Mouse (Mus musculus) megakaryocyte progenitor cell, adult 5-6 weeks (primary cell): ENCODE measurements around the gene Slc29a4. TPM values are rescaled to one million over a fixed set of nuclear protein-coding genes. Genes with fewer than 3 reads are reported as not detected.
A peak's percentile ranks its signal among the peaks of the same experiment; 100 is the strongest.

Source experiments
- ATAC-seq: replicated peaks from 2 replicates; pipeline ENCODE4 v1.8.0; 2016; ENCODE audit warnings: mild to moderate bottlenecking, moderate TSS enrichment, inconsistent platforms; ENCODE audit not compliant: poor library complexity
- total RNA-seq, 2 experiments: library from RNA; stranded (forward) in 1 of 2; stranded (reverse) in 1 of 2; fragments of 157-497, 149-512 nt in 1 of 2; fragments of 200-1000 nt in 1 of 2; gene quantifications; 2 replicates each; pipeline versions ENCODE4 v1.2.3 to v1.2.4; 2015 to 2017

The Slc29a4 gene
- total RNA-seq, 2 experiments from 2014 or later: not detected

DNA sequence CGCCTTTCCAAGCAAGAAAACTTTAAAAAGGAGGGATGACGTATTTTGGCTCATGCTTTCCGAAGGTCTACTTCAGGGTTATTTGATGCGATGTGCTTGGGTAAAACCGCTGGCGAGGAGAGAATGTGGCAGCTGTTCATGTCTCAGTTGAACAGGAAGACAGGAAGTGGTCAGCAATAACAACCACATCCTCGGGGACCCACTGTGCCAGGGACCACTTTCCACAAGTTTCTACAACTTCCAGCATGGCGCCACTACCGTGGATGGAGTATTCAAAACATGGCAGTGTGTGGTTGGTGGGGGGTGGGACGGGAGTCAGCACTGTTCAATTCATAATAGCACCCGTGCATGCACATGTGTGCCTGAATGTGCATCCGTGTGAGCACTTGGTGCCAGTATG lies 38.0 kb downstream of the Slc29a4 start:
- no peak for ATAC-seq

DNA sequence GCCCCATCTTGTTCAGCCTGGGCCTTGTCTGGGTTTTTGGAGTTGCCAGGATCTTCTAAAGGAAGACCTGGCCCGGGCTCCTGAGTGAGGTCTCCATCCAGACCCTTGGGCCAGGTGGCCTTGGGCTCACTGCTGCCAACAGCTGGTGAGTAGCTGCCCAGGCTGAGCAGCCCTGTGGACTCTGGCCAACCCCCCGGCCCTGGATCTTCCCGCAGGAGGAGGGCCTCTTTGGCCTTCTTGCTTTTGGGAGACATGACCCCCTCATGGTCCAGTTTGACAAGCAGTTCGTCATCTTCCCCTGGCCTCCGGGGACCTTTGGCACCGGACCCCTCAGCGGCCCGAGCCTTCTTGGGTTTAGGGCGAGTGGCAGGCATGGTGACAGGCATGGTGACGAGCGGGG lies 39.6 kb downstream of the Slc29a4 start:
- ATAC-seq: no peak

DNA sequence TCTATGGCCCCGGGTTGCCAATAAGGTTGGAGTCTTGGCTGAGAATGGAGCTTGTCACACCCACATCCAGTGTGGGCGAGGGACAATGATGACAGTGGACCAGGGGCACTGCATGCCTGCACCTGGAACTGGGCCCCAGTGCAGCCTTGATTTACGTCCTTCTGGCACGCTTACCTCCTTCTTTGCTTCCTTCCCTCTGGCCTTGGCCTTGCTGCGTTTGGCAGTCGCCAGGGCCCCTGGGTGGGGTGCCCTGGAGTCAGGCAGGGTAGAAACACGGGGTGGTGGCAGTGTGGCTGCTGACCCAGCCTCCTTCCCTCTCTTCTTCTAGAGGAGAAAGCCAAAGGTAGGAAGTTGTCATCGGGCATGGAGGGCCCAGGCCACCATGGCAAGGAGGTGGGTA lies 47.6 kb downstream of the Slc29a4 start:
- no peak for ATAC-seq

DNA sequence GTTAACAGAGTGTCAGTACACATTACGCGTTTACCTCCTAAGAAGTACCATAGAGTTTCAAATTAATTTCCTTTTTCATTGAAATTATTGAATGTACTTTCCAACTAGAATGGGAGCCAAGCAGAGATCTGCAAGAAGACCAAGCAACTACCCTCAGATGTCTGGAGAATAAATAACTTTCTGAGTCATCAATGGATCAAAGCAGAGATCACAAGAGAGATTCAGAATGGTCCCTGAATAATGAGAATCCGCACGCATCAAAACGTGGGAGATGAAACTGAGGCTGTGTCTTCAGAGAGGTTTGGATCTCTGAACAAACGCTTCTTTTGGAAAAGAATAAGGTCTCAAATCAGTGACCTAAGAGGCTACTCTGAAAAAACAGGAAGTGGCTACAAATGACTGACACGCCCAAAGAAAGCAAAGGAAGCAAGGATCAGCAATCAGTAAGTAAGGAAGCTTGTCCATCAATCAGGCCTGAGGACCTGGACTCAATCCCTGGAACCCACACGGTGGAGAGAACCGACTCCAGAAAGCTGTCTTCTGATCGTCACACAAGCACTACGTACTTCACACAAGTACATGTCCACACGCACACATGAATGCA lies 54.8 kb downstream of the Slc29a4 start:
- peak; percentile 52 for ATAC-seq

DNA sequence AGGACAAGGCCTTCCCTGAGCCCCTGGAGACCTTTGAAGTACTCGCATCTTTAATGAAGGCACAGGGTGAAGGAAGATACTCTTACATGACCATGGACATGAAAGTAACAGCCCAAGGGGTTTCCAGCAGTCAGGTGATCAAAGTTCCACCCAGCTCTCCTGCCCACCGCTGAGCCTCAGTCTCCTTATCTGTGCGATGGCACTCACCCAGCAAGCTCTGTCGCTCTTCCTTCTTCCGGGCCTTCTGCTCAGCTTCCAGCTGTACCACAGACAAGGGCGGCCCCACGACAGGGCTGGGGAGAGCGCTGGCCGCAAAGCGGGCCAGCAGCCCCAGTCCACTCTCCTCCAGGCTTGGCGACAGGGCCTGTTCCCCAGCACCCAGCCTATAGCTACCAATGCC lies 57.9 kb downstream of the Slc29a4 start:
- ATAC-seq: no peak; the same call in 1 of the 2 replicates

DNA sequence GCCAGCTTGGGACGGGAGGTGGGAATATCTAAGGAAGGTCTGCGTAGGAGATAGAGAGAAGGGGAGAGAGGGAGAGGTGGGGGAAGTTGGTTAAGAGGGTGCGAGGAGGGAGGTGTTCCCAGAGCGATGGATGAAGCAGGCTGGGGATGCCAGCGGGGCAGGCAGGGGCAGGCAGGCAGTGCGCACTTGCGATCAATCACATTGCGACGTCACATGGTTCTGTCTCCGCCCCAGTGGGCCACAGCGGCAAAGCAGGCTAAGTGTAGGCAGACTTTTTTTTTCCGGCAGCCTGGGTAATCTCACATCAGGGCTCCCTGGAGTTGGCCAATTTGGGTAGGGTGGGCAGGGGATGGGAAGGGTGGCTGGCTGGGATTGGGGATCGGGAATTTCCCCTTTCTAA lies 59.9 kb downstream of the Slc29a4 start:
- ATAC-seq: no peak

DNA sequence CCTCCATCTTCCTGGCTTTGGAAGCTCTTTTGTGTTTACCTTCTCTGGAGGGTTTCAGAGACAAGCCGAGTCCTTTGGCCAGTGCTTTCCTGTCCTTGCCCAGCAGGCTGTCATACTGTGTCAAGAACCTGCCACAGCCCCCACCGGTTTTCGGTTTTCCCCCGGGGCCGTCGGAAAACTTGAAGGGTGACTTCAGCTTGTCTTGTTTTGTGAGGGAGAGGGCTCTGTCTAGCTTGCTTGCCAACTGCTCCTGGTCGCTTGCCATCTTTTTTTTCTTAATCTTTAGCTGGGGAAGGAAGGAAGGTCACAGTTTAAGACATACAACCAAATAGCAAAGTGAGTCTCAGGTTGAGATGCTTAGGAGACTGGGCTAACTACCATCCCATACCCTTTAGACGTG lies 67.5 kb downstream of the Slc29a4 start:
- no peak for ATAC-seq

DNA sequence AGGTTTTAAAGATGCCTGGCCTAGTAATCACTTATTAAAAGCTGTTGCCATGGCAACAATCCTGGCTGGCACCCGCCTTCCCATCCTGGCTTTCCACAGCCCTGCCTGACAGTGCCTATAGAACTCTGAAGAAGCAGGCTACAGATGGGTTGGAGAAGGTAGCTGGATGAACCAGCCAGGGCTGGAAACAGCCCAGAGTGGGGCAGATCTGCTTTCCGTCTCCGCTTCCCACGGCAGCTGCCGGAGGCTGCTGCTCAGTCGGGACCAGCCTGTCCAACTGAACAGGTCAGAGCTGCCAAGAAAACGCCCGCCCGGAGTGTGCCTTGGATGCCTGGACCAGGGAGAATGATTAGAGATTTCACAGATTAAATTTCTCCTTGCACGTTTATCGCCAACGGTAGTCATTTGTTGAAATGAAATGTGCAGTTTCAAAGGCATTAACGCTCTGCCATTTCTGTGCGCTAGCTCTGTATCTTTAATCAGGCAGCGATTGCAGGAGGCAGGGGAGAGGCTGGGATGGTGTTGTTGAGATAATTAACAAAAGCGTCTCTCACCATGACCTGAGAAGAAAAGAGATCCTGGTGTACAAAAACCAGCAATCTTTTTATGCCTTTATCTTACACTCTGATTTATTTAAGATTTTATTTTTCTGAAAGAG lies 69.1 kb downstream of the Slc29a4 start:
- no peak for ATAC-seq

DNA sequence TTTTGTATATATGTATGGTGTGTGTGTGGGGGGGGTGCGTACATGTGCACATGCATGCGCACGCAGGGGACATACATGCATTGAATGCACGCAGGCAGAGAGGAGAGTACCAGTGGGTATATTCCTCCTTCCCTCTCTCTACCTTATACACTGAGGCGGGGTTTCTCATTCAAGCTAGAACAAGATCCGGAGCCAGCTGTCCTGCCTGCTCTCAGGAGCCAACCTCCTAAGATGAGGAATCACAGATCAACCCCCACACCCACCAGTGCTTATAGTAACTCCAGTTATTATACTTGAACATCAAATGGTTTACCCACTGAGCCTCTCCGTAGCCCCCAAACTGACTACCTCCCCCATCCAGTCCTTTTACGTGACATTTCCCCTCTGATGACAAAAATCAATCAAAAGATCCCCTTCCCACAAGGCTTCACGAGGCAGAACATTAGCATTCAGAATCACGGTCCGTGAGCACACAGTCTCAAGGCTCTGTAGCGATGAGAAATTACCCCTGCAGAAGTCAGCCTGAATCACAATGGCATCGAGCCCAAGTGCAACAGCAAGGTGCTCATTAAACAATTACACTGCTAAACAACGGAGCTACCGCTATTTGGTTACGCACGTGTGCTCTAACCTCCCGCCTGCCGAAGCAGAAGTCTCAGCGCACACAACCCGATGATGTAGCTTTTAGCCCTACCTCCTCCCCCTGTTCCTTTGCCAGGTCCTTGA lies 69.9 kb downstream of the Slc29a4 start:
- ATAC-seq: no peak

DNA sequence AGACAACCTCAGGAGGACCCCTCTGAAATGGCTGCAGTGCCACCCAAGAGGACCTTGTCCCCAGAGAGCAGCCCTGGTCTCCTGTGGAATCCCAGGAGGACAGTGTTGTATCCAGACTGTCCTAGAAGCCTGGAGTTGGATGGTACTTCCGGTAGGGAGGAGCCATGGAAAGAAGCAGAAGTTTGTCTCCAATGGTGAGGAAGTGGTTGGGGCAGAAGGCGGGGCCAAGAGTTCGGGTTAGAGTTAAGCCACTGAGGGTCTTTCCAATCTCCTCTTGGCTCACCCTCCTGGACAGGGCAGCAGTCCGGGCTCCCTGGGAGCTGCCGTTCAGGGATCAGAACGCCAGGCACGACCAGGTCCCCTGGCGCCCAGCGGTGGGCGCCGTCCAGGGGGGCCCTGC lies 72.0 kb downstream of the Slc29a4 start:
- peak; percentile 59 for ATAC-seq

DNA sequence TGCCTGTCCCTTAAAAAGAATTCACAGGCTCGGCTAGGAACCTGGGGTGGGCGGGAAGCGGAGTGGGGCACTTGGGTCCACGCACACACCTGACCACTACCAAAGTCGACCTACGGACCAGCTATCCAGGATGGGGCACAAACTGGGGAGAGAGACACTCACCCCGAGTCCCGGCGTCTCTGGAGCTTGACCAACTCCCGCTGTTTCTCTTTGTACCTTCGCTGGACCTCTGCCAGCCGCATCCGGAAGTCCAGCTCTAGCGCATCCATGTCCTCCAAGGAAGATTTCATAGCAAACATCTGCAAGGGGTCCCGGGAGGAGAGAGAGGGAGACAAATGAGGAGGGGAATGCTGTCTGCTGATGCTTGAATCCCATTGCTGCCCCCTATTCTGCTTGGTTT lies 72.6 kb downstream of the Slc29a4 start:
- no peak for ATAC-seq

DNA sequence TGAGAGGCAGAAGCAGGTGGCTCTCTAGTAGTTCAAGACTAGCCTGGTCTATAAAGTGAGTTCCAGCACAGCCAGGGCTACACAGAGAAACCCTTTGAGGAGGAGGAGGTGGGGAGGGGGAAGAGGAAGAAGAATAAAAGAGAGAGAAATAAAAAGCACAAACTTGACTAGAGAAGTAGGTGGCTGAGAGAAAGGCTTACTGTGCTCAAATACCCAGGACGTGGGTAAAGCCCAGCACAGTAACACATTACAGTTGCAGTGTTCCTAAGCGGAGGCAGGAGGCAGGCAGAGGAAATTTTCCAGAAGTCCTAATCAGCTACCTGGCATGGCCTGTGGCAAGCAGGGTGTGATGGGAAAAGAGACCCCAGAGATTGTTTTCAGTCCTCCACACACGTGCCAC lies 74.4 kb downstream of the Slc29a4 start:
- ATAC-seq: no peak

DNA sequence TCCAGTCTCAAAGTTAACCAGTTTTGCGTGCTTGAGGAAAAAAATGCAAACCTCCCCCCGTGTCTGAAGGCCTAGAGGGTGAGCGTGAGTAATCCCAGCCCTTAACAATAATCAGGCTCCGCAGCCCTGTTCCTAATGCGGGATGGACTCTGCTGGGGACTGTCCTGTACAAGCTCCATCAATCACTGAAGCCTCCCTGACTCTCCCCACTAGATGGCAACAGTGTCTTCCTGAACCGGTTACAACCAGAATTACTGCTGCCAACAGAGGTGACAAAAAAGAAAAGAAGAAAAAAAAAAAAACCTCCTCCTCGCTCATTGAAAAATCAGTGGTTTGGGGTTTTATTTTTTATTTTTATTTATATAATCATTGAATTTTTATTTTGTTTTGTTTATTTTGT lies 75.6 kb downstream of the Slc29a4 start:
- peak; percentile 77 for ATAC-seq

DNA sequence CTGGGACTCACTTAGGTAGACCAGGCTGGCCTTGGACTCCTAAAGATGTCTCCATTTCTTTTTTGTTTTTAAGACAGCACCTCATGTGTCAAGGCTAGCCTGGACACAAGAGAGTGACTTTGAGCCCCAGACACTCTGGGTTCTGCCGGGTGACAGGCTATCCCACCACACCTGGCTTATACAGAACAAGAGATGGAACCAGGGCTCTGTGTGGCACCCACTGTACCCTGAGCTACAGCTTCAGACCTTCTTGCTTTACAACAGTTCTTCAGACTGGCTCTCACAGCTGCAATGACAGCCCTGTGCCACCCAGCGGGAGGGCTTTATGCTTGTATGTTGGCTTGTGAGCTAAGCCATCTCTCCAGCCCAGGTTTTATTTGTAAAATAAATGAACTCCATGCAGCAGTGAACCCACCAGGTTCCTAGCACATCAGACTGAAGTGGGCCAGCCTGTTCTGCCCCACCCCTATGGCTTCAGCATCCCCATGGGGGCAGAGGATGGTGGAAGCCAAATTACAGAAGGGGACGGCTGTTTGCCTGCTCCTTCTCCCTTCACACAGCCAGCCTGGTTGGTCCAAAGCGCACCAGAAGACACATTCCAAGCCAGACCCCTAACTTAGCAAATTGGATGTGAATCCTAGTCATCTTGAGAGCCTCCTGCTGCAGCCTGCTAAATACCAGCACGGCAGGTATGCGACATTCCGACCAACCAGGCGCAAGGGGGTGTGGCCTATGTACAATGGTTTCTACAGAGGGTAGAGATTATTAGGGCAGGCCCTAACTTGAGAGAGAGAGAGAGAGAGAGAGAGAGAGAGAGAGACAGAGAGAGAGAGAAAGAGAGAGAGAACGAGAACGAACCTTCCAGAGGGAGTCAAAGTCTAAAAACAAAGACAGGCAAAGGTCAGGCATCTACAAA lies 76.3 kb downstream of the Slc29a4 start:
- ATAC-seq: no peak

DNA sequence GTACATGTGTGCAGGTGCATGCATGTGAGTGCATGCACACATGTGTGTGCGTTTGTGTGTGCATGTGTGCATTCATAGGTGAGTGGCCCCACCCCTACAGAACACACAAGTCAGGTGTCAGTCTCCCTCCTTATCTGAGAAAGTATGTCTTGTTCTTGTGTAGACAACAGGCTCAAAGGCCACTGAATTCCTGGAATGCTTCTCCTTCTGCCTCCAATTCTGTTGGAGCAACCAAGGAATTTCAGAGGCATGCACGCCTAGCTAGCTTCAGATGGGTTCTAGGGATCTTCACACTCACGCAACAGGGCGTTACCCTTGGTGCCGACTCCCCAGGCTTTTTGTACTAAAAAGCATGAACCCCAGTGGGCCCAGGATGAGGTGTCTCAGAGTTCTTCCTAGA lies 77.3 kb downstream of the Slc29a4 start:
- no peak for ATAC-seq

DNA sequence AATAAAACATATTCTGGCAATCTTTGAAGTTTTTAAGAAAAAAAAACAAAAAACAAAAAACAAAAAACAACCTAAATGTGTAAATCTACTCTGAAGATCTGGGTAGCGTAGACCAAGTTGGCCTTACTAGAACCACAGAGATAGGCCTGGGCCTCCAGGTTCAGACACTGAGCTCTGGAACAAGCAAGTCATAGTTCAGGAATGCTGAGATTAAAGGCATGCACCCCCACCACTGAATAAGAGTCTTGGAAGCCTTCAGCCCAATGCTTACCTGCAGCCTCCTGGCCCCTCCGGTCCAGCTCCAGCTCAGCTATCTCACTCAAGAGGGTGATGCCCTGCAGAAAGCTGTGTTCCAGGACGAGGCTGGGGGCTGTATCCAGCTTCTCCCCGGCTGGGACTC lies 78.7 kb downstream of the Slc29a4 start:
- ATAC-seq: no peak

DNA sequence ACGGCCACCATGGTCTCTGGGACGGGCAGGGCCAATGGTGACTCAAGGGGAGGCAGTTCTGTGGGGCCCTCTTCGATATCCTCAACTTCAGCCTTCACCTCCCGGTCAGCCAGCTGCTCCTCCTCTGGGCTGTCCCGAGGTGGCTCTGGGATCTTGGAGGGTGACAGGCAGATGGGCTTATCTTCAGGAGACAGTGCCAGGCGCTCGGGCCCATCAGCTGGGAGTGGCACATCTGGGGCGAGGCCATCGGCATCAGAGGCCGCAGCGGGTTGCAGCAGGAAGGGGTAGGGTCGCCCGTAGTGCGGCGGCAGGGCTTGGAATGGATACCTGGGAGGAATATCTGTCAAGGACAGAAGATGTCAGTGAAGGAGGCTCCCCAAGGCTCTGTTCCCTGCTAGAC lies 79.7 kb downstream of the Slc29a4 start:
- ATAC-seq: peak; percentile 19; the same call in 1 of the 2 replicates
